Mouse (Mus musculus) ES-Bruce4 (cell line): Measurements from ENCODE around the gene Trim65.
"Not testable (repeated sequence)": the region's sequence is repeated elsewhere in the genome, so short reads cannot be mapped to it uniquely, and the experiment has no call there.

Experiments used
- CTCF ChIP-seq: IDR thresholded peaks from one replicate; pipeline ENCODE4 v1.8.1; 2011; ENCODE audit warnings: low read depth, low read length
- EP300 ChIP-seq: IDR thresholded peaks from 2 replicates; pipeline ENCODE4 v1.6.1; 2011; ENCODE audit warnings: low read depth, low read length; ENCODE audit not compliant: insufficient read depth
- POLR2A ChIP-seq: IDR thresholded peaks from one replicate; pipeline ENCODE4 v1.8.1; 2011; ENCODE audit warnings: low read length; ENCODE audit not compliant: insufficient read depth

- not testable (repeated sequence) for TF ChIP-seq EP300, POLR2A, CTCF
Observed at GRCm38 (mm10) chr11:116092959-116093358, 38.0 kb downstream of the Trim65 start.
